Mouse (Mus musculus): ENCODE data around the gene Hrh1. TPM values are rescaled to one million over a fixed set of nuclear protein-coding genes. Genes with fewer than 3 reads are reported as not detected.

The Hrh1 gene
- polyA plus RNA-seq, 1 experiment from 2014 or later: 0.07 TPM

- H3K9ac ChIP-seq (ENCODE audit: low read length): no peak overlapping the region
- no peak overlapping the region for H3K27ac ChIP-seq (replicated peaks in 1 of 2; ENCODE audit: control insufficient read depth in 1 of 2, insufficient read depth in 1 of 2, low read depth in 2 of 2, low read length in 2 of 2)
- H3K4me3 ChIP-seq (ENCODE audit: control insufficient read depth in 1 of 2, insufficient read depth in 1 of 2, low read depth in 1 of 2, low read length in 2 of 2): no peak overlapping the region
- H3K4me2 ChIP-seq (ENCODE audit: low read length): no peak overlapping the region
- no peak for ATAC-seq (ENCODE audit: insufficient number of reproducible peaks, insufficient read depth, low FRiP score, low read depth)
- H3K27me3 ChIP-seq (ENCODE audit: control insufficient read depth, insufficient read depth, low read length): no peaks in the 10 kb centered on the region
- no peaks in the 10 kb centered on the region for H3K4me1 ChIP-seq (ENCODE audit: control insufficient read depth in 2 of 2, insufficient read depth in 2 of 2, low read length in 2 of 2)
- H3K36me3 ChIP-seq (ENCODE audit: control insufficient read depth, insufficient read depth, low read length): no peaks in the 10 kb centered on the region
- H3K9me3 ChIP-seq (ENCODE audit: control insufficient read depth, low read length): peaks cover 11% of the 10 kb centered on the region; the same call in 1 of the 2 replicates
- WGBS: 55% methylated on average over 10 of the region's 10 CpGs
Measured at GRCm38 (mm10) chr6:114440788-114441453, 43.2 kb downstream of the Hrh1 start.

GRCm38 (mm10) chr6:114444247-114444844 is 46.6 kb downstream of the Hrh1 start:
- 61% methylated on average over 1 of the region's 1 CpGs for WGBS
- Histone ChIP-seq H3K9ac (ENCODE audit: low read length) (no peak overlapping the region), H3K4me3 (ENCODE audit: control insufficient read depth in 1 of 2, insufficient read depth in 1 of 2, low read depth in 1 of 2, low read length in 2 of 2) (no peak overlapping the region), H3K9me3 (ENCODE audit: control insufficient read depth, low read length) (peaks cover 10% of the 10 kb centered on the region; the same call in 1 of the 2 replicates), H3K36me3 (ENCODE audit: control insufficient read depth, insufficient read depth, low read length) (no peaks in the 10 kb centered on the region), H3K27me3 (ENCODE audit: control insufficient read depth, insufficient read depth, low read length) (no peaks in the 10 kb centered on the region), H3K4me2 (ENCODE audit: low read length) (no peak overlapping the region), H3K4me1 (ENCODE audit: control insufficient read depth in 2 of 2, insufficient read depth in 2 of 2, low read length in 2 of 2) (no peaks in the 10 kb centered on the region), H3K27ac (replicated peaks in 1 of 2; ENCODE audit: control insufficient read depth in 1 of 2, insufficient read depth in 1 of 2, low read depth in 2 of 2, low read length in 2 of 2) (no peak overlapping the region)
- no peak for ATAC-seq (ENCODE audit: insufficient number of reproducible peaks, insufficient read depth, low FRiP score, low read depth)

- no peaks in the 10 kb centered on the region for H3K36me3 ChIP-seq (ENCODE audit: control insufficient read depth, insufficient read depth, low read length)
- no peaks in the 10 kb centered on the region for H3K27me3 ChIP-seq (ENCODE audit: control insufficient read depth, insufficient read depth, low read length)
- H3K9ac ChIP-seq (ENCODE audit: low read length): no peak overlapping the region
- no peak for ATAC-seq (ENCODE audit: insufficient number of reproducible peaks, insufficient read depth, low FRiP score, low read depth)
- no peak overlapping the region for H3K27ac ChIP-seq (replicated peaks in 1 of 2; ENCODE audit: control insufficient read depth in 1 of 2, insufficient read depth in 1 of 2, low read depth in 2 of 2, low read length in 2 of 2)
- no peak overlapping the region for H3K4me3 ChIP-seq (ENCODE audit: control insufficient read depth in 1 of 2, insufficient read depth in 1 of 2, low read depth in 1 of 2, low read length in 2 of 2)
- H3K9me3 ChIP-seq (ENCODE audit: control insufficient read depth, low read length): peaks cover 4% of the 10 kb centered on the region; the same call in 1 of the 2 replicates
- 56% methylated on average over 3 of the region's 3 CpGs for WGBS
- no peak overlapping the region for H3K4me2 ChIP-seq (ENCODE audit: low read length)
- H3K4me1 ChIP-seq (ENCODE audit: control insufficient read depth in 2 of 2, insufficient read depth in 2 of 2, low read length in 2 of 2): no peaks in the 10 kb centered on the region
Measured at GRCm38 (mm10) chr6:114444976-114445375, 47.2 kb downstream of the Hrh1 start.

- no peaks in the 10 kb centered on the region for H3K9me3 ChIP-seq (ENCODE audit: control insufficient read depth, low read length)
- ATAC-seq (ENCODE audit: insufficient number of reproducible peaks, insufficient read depth, low FRiP score, low read depth): no peak
- H3K4me3 ChIP-seq (ENCODE audit: control insufficient read depth in 1 of 2, insufficient read depth in 1 of 2, low read depth in 1 of 2, low read length in 2 of 2): no peak overlapping the region
- no peak overlapping the region for H3K4me2 ChIP-seq (ENCODE audit: low read length)
- no peak overlapping the region for H3K9ac ChIP-seq (ENCODE audit: low read length)
- H3K27ac ChIP-seq (replicated peaks in 1 of 2; ENCODE audit: control insufficient read depth in 1 of 2, insufficient read depth in 1 of 2, low read depth in 2 of 2, low read length in 2 of 2): no peak overlapping the region
- peaks cover 0 to 2% of the 10 kb centered on the region in 2 experiments; a peak in 1 of 4 replicates for H3K4me1 ChIP-seq (ENCODE audit: control insufficient read depth in 2 of 2, insufficient read depth in 2 of 2, low read length in 2 of 2)
- no peaks in the 10 kb centered on the region for H3K27me3 ChIP-seq (ENCODE audit: control insufficient read depth, insufficient read depth, low read length)
- 48% methylated on average over 9 of the region's 9 CpGs for WGBS
- no peaks in the 10 kb centered on the region for H3K36me3 ChIP-seq (ENCODE audit: control insufficient read depth, insufficient read depth, low read length)
Measured at GRCm38 (mm10) chr6:114448888-114449287, 51.2 kb downstream of the Hrh1 start.

- no peak overlapping the region for H3K27ac ChIP-seq (replicated peaks in 1 of 2; ENCODE audit: control insufficient read depth in 1 of 2, insufficient read depth in 1 of 2, low read depth in 2 of 2, low read length in 2 of 2)
- no peak overlapping the region for H3K9ac ChIP-seq (ENCODE audit: low read length)
- 79% methylated on average over 4 of the region's 4 CpGs for WGBS
- H3K4me1 ChIP-seq (ENCODE audit: control insufficient read depth in 2 of 2, insufficient read depth in 2 of 2, low read length in 2 of 2): peaks cover 0 to 2% of the 10 kb centered on the region in 2 experiments; a peak in 1 of 4 replicates
- no peaks in the 10 kb centered on the region for H3K9me3 ChIP-seq (ENCODE audit: control insufficient read depth, low read length)
- no peak for ATAC-seq (ENCODE audit: insufficient number of reproducible peaks, insufficient read depth, low FRiP score, low read depth)
- H3K4me2 ChIP-seq (ENCODE audit: low read length): no peak overlapping the region
- no peak overlapping the region for H3K4me3 ChIP-seq (ENCODE audit: control insufficient read depth in 1 of 2, insufficient read depth in 1 of 2, low read depth in 1 of 2, low read length in 2 of 2)
- H3K27me3 ChIP-seq (ENCODE audit: control insufficient read depth, insufficient read depth, low read length): no peaks in the 10 kb centered on the region
- H3K36me3 ChIP-seq (ENCODE audit: control insufficient read depth, insufficient read depth, low read length): no peaks in the 10 kb centered on the region
Measured at GRCm38 (mm10) chr6:114455267-114455666, 57.5 kb downstream of the Hrh1 start.

- H3K4me1 ChIP-seq (ENCODE audit: control insufficient read depth in 2 of 2, insufficient read depth in 2 of 2, low read length in 2 of 2): peaks cover 0 to 2% of the 10 kb centered on the region in 2 experiments; a peak in 1 of 4 replicates
- H3K9ac ChIP-seq (ENCODE audit: low read length): no peak overlapping the region
- H3K4me3 ChIP-seq (ENCODE audit: control insufficient read depth in 1 of 2, insufficient read depth in 1 of 2, low read depth in 1 of 2, low read length in 2 of 2): no peak overlapping the region
- peaks cover 4% of the 10 kb centered on the region for H3K9me3 ChIP-seq (ENCODE audit: control insufficient read depth, low read length)
- no peaks in the 10 kb centered on the region for H3K27me3 ChIP-seq (ENCODE audit: control insufficient read depth, insufficient read depth, low read length)
- H3K36me3 ChIP-seq (ENCODE audit: control insufficient read depth, insufficient read depth, low read length): no peaks in the 10 kb centered on the region
- no peak for ATAC-seq (ENCODE audit: insufficient number of reproducible peaks, insufficient read depth, low FRiP score, low read depth)
- 47% methylated on average over 12 of the region's 12 CpGs for WGBS
- H3K4me2 ChIP-seq (ENCODE audit: low read length): no peak overlapping the region
- no peak overlapping the region for H3K27ac ChIP-seq (replicated peaks in 1 of 2; ENCODE audit: control insufficient read depth in 1 of 2, insufficient read depth in 1 of 2, low read depth in 2 of 2, low read length in 2 of 2)
Measured at GRCm38 (mm10) chr6:114456255-114457042, 58.7 kb downstream of the Hrh1 start.

- no peak for ATAC-seq (ENCODE audit: insufficient number of reproducible peaks, insufficient read depth, low FRiP score, low read depth)
- WGBS: 77% methylated on average over 3 of the region's 3 CpGs
- Histone ChIP-seq H3K4me3 (ENCODE audit: control insufficient read depth in 1 of 2, insufficient read depth in 1 of 2, low read depth in 1 of 2, low read length in 2 of 2) (no peak overlapping the region), H3K27me3 (ENCODE audit: control insufficient read depth, insufficient read depth, low read length) (no peaks in the 10 kb centered on the region), H3K9me3 (ENCODE audit: control insufficient read depth, low read length) (peaks cover 5% of the 10 kb centered on the region), H3K27ac (replicated peaks in 1 of 2; ENCODE audit: control insufficient read depth in 1 of 2, insufficient read depth in 1 of 2, low read depth in 2 of 2, low read length in 2 of 2) (no peak overlapping the region), H3K4me2 (ENCODE audit: low read length) (no peak overlapping the region), H3K36me3 (ENCODE audit: control insufficient read depth, insufficient read depth, low read length) (no peaks in the 10 kb centered on the region), H3K9ac (ENCODE audit: low read length) (no peak overlapping the region), H3K4me1 (ENCODE audit: control insufficient read depth in 2 of 2, insufficient read depth in 2 of 2, low read length in 2 of 2) (peaks cover 0 to 2% of the 10 kb centered on the region in 2 experiments; a peak in 1 of 4 replicates)
Measured at GRCm38 (mm10) chr6:114457299-114457698, 59.6 kb downstream of the Hrh1 start.
